Mouse (Mus musculus) bone marrow macrophage, adult 2 months (primary cell): Measurements from ENCODE around the gene Stat3.

Source experiments
- CTCF ChIP-seq: IDR thresholded peaks from 2 replicates; pipeline ENCODE4 v1.5.1; 2012; ENCODE audit warnings: low read depth, mild to moderate bottlenecking, low read length, moderate library complexity
- POLR2A ChIP-seq: IDR thresholded peaks from 2 replicates; pipeline ENCODE4 v1.6.1; 2012; ENCODE audit warnings: mild to moderate bottlenecking, low read depth, low read length, borderline replicate concordance

GRCm38 (mm10) chr11:100850038-100850777 is 89.1 kb downstream of the Stat3 start, which contains the start of gene Stat5b:
- TF ChIP-seq CTCF (no peak), POLR2A (no peak)
